Mouse (Mus musculus) left cerebral cortex, adult 9 months (tissue): Measurements from ENCODE around the gene Gm867.

ENCODE experiments used
- DNase-seq, 2 experiments: peaks; one replicate each; pipeline ENCODE4 v3.0.0; 2022; ENCODE audit warnings: low spot score in 2 of 2

Gene Gm867

DNA sequence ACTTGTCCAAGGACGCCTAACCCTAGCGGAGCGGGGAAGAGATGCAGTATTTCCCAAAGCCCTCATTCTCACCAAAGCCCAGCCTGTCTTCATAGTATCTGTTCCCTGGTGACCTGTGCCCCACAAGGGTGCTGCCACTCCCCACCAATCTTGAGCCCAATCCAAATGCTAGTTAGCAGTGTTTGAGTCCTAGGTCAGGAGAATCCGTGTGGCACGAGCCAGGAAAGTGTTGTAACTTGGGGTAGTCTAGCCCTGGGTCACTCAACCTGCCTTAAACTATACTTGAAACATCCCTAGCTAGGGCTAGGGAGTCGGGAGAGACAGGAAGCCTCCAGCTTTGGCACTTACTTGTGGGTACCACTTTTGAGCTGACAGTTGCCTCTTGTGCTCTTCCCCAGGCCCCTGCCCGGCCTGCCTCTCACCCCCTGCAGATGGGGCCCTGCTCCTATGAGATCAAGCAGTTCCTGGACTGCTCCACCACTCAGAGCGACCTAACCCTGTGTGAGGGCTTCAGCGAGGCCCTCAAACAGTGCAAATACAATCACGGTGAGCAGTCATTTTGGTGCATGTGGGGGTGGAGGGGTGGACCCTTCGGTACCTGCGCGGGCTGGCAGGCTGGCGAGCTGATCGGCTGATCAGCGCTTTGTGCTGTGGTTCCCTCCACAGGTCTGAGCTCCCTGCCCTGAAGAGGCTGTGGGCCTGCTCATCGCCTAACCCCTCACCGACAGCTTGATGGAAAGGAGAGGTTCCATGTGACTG lies 3.4 kb downstream of the Gm867 start:
- DNase-seq: no peak

DNA sequence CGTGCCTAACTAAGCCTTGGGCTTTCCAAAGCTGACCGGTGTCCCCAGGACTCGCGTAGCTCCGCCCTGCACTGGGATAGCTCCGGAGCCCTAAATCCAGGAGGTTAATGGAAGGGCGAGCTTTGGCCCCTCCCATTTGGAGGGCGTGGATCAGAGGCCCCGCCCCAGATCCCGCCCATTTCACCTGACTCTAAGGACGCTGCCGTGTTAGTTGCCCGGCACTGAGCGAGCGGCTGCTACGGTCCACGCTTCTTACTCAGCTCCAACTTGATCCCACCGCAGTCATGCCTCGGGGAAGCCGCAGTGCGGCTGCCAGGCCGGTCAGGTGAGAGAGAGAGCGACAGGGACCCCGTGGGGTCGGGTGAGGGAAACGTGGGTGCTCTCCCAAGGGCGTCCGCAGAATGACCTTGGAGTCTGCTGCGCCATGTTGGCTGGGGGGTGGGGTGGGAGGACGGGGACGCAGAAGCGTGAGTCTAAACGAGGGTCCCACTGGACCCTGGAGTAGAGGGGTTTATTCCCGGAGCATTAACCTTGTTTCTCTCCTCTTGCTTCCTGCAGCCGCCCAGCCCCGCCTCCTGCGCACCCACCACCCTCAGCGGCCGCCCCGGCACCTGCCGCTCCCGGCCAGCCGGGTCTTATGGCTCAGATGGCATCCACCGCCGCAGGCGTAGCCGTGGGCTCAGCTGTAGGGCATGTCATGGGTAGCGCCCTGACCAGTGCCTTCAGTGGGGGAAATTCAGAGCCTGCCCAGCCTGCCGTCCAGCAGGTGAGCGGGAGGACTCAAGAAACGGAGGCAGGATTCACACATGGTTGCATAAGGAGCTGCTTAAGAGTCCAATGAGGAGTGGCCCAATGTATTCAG lies 4.6 kb downstream of the Gm867 start, which contains the start of gene Mmp11:
Gene Mmp11, minus strand, starts transcription at position 817 of the 862 bp plus-strand sequence.
- DNase-seq: peak in 1 of 2 experiments; percentile 76

DNA sequence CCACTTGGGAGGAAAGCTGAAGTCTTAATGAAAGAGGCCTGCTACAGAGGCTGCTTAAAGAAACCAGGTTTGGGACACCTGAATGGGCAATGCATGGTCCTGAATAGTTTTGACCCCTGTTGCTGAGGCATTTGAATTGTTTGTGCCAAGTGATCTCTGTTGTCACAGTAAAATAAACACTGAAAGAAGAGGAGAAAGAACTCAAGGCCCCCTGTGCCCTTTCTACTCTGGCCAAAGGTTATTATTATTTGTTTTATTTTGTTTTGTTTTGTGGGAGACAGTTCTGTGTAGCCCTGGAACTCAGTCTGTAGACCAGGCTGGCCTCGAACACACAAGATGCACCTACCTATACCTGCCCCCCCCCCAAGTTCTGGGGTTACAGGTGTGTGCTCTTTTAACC lies 5.5 kb downstream of the Gm867 start:
- no peak for DNase-seq

DNA sequence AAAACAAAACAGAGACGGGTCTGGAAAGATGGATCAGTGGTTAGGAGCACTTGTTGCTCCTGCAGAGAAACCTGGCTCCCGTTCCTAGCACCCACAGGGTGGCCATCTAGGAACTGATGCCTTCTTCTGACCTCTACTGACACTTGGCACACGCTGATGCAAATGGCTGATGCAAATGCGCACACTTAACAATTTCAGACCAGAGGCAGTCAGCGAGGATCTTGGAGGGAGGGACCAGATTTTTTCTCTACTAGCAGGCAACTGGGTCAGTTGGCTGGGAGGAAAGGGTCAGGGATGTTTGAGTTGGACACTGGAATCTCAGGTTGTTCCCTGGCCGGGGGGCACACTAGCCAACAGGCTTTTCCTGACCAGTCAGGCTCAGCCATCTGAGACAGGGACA lies 7.6 kb downstream of the Gm867 start, which contains the start of gene Chchd10:
Gene Chchd10, plus strand, starts transcription at position 240 of the 400 bp plus-strand sequence.
- no peak for DNase-seq

DNA sequence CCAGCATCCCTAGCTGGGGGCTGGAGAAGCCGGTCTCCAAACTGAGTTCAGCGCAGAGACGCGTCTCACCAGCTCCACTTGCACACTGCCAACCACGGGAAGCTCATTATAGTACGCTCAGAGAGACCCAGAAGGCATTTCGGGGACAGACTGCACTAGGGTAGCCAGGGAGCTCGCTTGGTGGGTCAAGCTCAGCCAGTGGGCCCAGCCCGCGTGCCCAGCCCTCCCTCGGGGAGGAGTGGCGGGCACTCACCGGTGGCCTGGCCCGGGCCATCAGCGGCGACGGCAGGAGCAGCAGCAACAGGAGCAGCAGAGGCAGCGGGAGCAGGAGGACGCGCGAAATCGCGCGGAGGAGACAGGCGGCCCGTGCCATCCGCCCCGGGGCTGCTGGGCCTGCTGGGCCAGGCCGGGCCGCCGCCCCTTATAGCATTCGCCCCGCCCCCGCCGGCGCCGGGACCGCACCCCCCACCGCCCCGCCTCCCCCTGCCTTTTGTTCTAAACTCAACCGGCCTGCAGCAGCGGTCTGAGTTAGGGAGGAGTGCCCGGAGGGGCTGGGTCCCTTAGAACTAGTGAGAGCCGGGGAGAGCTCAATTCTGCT lies 8.3 kb downstream of the Gm867 start:
- no peak for DNase-seq

DNA sequence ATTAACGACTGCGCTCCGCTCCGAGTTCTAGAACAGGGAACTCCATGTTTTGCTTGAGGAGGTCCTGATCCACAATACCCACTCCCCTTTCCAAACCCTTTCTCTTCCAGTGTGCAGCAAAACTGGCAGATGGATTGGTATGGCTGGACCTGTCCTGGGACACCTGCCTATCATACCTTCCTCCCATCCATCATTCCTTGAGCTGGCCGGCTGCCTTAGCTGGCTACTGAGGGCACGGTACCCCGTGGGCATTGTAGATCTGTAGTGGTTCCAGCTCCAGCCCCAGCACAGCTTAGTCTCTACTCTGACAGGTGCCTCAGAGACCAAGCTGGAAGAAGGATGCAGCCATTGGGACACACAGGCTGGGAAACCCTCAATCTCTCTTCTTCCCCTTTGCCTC lies 9.2 kb downstream of the Gm867 start:
- no peak for DNase-seq

DNA sequence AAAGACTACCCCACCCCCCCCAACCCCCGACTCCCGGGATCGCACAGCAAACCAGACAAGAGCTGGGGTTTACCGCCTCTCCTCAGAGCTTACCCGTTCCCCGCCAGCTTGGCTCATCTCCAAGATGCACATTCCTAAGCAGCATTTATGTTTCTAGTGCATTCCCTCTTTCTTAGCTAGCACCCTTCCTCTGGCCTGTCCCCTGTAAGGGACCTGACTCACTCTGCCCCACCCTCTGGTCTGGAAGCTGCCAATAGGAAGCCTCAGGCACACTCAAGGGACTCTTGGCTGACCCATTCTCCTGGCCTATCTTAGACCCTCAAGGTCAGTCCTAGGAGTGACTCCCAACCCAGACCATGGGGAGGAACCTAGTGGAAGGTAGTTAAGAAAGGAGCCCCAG lies 10.2 kb downstream of the Gm867 start:
- DNase-seq: no peak

DNA sequence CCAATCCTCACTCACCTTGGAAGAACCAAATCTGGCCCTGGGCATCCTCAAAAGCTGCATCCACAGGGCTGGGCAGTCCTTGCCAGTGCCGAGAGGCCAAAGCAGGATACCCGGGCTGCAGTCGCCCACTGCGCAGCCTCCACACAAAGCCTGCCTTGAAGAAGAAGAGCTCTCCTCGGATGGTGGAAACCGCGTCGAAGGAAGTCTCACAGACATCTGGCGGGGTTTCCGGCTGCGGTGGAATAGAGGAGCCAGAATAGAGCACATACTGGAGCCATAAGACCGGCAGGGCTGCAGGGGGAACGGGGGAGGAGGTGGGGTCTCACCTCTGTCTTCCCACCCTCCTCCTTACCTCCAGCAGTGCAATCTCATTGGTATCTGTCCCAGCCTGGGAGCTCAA lies 14.1 kb downstream of the Gm867 start:
- DNase-seq: no peak

DNA sequence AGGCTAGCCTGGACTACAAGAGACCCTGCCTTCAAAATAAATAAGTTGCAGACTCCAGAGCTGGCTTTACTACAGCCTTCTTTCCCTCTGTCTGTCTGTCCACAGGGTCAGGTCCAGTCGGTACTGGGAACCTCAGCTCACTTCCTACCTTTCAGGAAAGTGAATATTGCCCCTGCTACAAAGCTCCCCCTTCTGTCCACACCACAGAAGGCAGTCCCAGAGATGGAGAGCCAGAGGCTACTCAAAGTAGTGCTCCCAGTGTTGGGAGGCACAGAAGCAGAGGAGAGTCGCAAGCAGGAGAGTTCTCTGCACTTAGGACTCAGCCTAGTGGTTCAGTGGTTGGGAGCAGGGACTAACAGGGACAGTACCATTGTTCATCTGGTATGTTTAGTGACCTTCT lies 16.1 kb downstream of the Gm867 start:
- no peak for DNase-seq

DNA sequence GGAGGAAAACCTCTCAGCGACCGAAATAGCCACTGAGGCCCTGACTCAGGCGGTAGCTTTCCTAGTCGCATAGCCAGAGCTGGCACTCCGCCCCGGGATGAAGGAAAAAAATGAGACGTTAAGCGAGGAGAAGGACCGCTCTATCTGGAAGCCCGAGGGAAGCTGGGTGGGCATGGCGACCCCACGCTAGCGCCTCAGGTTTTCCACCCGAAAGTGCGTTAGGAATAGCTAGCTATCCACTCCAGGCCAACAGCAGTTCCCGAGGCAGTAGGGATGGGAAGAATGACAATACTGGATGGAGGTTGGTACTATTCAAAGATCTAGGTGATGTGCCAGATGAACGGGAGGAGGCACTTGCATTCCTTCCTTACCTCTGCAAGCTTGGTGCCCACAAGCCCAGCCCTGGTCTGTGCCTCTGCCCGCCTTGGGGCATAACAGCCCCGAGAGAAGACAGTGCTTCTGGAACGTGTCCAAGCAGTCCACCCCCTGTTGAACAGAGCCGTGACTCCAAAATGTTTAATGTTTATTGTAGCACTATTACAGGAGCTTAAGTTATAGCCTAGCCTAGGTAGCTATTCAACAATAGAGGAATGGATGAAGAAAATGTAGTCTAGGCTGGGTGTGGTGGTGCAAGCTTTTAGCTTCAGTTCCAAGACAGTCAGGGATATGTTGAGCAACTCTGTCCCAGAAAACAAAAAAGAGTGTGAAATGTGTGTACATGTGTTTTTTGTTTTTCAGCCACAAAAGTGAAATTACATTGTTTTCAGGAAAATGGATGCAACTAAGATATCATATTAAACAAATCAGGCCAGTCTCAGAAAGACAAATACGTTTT lies 18.5 kb downstream of the Gm867 start:
- no peak for DNase-seq

DNA sequence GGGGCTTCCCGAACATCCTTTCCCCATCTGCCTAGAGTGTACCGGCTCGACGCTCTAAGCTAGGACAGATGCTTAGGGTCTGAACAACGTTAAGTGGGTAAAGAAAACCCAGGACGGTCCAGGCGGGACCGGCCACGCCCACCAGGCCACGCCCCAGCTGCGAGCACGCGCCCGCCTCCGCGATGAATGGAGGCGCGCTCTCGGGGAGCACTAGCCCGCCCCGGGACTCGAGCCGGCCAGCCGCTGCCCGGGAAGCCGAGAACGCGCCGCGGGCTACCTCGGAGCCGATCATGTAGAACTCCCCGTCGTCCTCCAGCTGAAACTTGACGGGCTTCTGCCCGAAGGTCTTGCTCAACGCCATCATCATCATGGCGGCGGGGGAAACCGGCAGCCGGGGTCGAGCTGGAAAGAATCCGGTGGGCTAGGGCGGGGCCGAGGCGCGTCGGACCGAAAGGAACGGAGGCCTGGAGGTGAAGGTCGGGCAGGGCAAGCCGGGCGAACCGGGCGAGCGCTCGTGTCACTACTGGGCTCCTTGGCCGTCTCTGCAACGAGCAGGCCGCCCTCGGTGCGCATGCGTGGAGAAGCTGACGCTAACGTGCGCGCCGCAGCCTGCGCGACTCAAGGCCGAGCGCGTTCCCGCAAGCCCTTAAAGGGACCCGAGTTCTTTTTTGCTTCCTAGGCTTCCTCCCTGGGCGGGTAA lies 19.3 kb downstream of the Gm867 start, which contains the start of gene Smarcb1:
Gene Smarcb1, minus strand, starts transcription at position 592 of the 700 bp plus-strand sequence.
- DNase-seq: peak; percentile 82 to 95

DNA sequence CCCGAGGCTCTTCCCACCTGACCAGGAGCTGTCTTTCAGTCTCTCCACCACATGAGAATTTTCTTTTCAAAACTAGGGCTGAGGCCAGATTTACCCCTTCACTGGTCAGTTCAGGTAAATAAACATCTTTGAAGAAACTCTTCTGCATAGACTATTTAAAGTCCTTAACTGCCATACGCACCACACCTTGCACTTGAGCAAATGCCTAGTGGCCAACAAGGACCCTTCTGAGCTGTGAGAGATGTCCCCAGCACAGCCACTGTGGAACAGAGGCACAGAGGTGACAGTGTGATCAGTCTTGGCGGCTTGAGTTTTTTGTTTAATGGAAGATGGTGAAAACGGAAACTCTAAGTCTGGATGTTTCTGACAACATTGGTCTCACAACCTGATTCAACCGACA lies 21.4 kb downstream of the Gm867 start:
- DNase-seq: no peak

DNA sequence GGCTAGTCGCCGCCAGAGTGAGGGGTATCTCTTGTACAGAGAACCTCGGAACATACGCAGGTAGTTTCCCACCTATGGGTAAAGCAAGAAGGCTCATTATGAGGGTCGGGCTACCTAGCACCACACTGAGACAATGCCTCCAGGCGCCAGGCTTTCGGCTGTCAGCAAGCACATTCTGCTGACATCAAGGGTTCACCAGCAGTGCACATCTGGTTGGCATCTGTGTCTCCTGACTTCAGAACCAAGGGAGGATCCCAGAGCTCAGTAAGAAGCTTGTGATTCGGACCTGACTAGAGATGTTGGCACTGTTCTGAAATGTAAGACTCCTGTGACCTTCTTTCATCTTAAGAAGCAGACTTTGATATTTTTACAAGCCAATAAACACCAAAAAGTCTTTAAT lies 23.6 kb downstream of the Gm867 start:
- DNase-seq: no peak

DNA sequence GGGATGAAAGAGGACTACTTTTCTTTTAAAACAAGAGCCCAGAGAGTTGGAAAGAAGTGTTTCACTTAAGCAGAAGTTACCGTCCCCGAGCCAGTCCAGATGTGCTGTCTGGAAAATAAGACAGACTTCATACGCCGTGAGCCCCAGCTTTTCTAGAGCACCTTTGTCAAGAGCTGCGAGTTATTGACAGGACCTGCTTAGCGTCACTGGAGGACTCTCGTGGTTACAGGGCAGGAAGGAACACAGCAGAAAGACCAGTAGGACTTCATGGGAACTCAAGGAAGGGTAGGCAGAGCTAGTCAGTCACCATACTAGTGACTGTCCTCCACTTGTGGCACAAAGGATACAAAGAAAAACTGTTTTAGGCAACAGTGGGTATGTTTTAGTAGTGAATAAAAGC lies 24.9 kb downstream of the Gm867 start:
- DNase-seq: no peak

DNA sequence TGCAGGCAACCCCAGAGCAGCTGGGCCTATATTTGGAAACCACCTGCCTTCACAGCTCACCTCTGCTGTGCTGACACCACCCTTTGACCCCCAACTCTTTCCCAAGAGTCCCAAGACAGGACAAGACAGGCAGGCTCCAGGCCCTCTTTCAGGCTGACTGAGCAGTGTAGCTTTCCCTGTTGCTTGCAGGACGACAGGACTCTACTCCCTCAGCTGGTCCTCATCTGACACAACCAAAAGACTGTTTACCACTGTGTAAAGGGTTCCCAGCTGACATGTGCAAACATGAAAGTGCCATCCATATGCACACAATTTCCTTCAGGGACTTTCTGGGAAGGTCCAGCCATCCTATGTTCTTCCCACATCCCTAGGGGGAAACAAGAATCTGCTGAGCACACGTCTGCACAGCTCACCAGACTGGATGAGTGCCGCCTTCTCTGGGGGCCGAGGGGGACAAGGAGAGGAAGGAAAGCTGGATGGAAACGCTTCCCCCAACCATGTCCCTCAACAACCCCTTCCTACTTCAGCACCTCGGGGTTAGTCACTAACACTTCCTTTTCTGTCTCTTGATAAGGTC lies 27.4 kb downstream of the Gm867 start:
- no peak for DNase-seq

DNA sequence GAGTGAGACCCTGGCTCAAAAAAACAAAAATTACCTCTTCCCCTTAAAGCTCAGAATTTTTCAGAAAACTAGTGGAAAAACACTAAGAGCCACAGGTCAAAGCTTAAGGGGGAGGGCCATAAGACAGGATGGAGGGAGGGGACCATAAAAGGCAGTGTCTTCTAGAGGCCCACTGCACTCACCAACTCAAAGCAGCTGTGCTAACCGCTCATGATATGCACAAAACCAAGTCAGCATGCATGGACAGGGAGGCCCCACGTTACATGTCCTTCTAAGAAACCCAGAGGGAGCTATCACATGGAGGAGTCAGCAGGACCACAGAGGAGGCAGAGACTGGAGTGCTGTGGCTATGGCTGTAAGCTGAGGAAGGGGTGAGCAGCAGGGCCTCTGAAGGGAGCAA lies 29.8 kb downstream of the Gm867 start:
- DNase-seq: no peak

DNA sequence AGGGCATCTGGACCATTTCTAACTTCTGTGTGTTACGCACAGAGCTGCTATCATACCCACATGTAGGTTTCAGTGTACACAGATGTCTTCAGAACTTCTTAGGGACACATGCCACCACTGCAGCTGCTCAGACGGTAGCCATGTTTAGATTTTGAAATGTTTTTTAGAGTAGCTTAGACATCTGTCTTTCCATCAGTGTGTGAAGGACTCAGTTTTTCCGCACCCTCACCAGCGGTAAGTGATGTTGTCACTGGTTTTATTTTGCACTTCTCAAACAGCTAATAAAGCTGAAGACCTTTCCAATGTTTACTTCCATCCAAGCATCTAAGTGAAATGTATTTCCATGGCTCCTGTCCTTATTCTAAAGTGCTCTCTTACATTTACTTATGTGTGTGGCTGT lies 33.6 kb downstream of the Gm867 start:
- no peak for DNase-seq

DNA sequence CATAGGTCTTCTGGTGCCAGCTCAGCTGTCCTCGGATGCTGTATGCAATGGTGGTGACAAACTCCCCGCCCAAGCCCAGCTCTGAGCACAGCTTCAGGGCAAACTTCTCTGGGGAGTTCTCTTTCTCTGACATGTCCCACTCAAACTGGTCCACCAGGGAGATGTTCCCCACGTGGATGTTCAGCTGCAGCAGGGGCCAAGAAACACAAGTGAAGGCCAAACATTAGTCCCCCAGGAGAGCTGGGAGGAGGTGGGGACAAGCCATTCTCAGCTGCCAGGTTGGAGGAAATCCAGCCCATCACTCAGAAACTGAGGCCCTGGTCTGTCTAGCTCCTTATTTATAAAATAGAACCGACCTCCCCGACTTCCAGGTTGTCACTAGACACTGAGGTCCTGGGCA lies 36.1 kb downstream of the Gm867 start:
- DNase-seq: no peak

DNA sequence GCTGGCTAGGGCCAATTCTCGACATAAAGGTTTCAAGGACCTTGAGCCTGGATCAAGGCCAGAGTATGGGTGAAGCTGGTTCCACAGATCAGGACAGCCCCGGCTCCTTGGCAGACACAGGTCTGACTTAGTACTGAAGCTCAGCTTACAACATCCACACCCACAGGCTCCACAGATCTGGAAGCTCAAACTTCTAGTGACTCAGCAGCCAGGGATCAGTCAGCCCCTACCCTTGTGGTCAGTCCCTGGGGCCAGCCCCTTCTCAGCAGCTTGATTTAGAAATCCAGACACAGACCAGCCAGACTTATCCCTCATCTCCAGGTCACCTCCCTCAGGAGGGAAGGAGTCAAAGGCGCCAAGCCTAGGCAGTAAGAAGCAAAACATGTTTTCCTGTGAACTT lies 41.6 kb downstream of the Gm867 start:
- no peak for DNase-seq

DNA sequence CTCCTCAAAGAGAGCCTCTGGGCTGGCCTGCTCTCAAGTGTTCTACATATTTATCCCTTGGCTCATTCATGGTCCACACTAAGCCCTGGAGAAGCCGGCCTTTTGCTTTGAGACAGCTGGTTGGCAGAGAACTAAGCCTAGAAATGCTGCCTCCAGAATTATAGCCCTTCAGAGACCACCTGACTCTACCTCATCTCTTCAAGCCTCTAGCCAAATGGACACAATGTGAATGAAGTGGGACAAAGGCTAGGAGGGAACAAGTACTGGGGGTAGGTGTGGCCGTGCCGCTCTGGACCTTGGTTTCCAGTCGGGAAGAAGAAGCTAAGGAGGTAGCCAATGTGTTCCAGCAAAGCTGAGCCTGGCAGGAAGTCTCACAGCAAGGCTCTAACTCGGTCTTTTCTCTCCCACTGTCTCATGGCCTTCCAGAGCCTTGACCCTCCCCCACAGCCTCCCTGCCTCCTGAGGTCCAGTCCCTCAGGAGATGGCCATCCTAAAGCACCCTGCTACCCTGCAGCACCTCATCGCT lies 42.4 kb downstream of the Gm867 start:
- DNase-seq: no peak
